Mouse (Mus musculus) lung, adult 2 months (tissue): ENCODE measurements at regions not wholly inside any gene's neighbourhood (a gene's known extent, or its start where the extent isn't known, plus 50 kb on each side); places are given as distances from the start of the nearest gene placed in this dataset.

Experiments used
- CTCF ChIP-seq: fragments of 200-500 bp; IDR thresholded peaks from 2 replicates; pipeline ENCODE4 v1.5.1; 2011; ENCODE audit warnings: mild to moderate bottlenecking, low read length, control low read depth; ENCODE audit not compliant: insufficient read depth
- POLR2A ChIP-seq: fragments of 200-500 bp; IDR thresholded peaks from 2 replicates; pipeline ENCODE4 v1.6.1; 2011; ENCODE audit warnings: low read depth, mild to moderate bottlenecking, control low read depth, low read length, borderline replicate concordance; ENCODE audit errors: extremely low read depth

- no peak for TF ChIP-seq CTCF
- TF ChIP-seq POLR2A: no peak
These were observed 431.1 kb upstream of the Zmiz1 start for GRCm38 (mm10) chr14:25027842-25028241.
